Comparison of ENCODE assay signal across 8 mouse cellular contexts in genomic region chr15:82211911-82212751, GRCm38 (mm10). TPM values are rescaled to one million over a fixed set of nuclear protein-coding genes. Genes with fewer than 3 reads are reported as not detected.
DNase-seq lines count a peak whose midpoint lies in the region; ATAC-seq and TF ChIP-seq lines count a peak whose summit lies in the region.

No protein-coding gene starts in this region.

- no peaks in the 10 kb centered on the region for H3K9me3 ChIP-seq in lung, embryonic 15.5 days
- H3K9me3 ChIP-seq in forebrain, embryonic 15.5 days: no peaks in the 10 kb centered on the region
- no peaks in the 10 kb centered on the region for H3K9me3 ChIP-seq in limb, embryonic 14.5 days (ENCODE audit: control insufficient read depth, low read length)

- no peak for TF ChIP-seq CTCF in lung, adult 2 months (IDR thresholded peaks at IDR 0.05; ENCODE audit: insufficient read depth, low read length)

- H3K4me3 ChIP-seq in lung, embryonic 15.5 days: peak overlapping the region; percentile 44
- no peak overlapping the region for H3K4me3 ChIP-seq in lung, adult 2 months (replicated peaks; ENCODE audit: extremely low read depth, low read depth, low read length)
- peak overlapping the region; percentile 45 for H3K4me3 ChIP-seq in forebrain, embryonic 15.5 days
- H3K4me3 ChIP-seq in limb, embryonic 14.5 days (replicated peaks; ENCODE audit: low read length): peak overlapping the region; percentile 46

- H3K36me3 ChIP-seq in lung, embryonic 15.5 days: no peaks in the 10 kb centered on the region
- no peaks in the 10 kb centered on the region for H3K36me3 ChIP-seq in forebrain, embryonic 15.5 days
- H3K36me3 ChIP-seq in limb, embryonic 14.5 days (ENCODE audit: control insufficient read depth, insufficient read depth, low read length): no peaks in the 10 kb centered on the region

- peak; percentile 52; the same call in 1 of the 2 replicates for ATAC-seq in lung, embryonic 15.5 days (ENCODE audit: borderline replicate concordance, extremely low read depth, low FRiP score, low TSS enrichment)
- peak; percentile 27 for ATAC-seq in forebrain, embryonic 15.5 days (replicated peaks)
- ATAC-seq in limb, embryonic 14.5 days (ENCODE audit: low FRiP score, low read depth): peak; percentile 38; the same call in 1 of the 2 replicates

- peaks cover 97% of the 10 kb centered on the region for H3K27me3 ChIP-seq in lung, embryonic 15.5 days
- H3K27me3 ChIP-seq in forebrain, embryonic 15.5 days: peaks cover 72% of the 10 kb centered on the region
- peaks cover 89% of the 10 kb centered on the region for H3K27me3 ChIP-seq in limb, embryonic 14.5 days (ENCODE audit: control insufficient read depth, insufficient read depth, low read length)

- TF ChIP-seq POLR2A in lung, adult 2 months (IDR thresholded peaks at IDR 0.05; ENCODE audit: borderline replicate concordance, extremely low read depth, low read depth, low read length): no peak
- no peak for TF ChIP-seq POLR2A in limb, embryonic 14.5 days (IDR thresholded peaks at IDR 0.05; ENCODE audit: borderline replicate concordance, extremely low read depth, insufficient read depth, insufficient read length)

- H3K4me1 ChIP-seq in lung, embryonic 15.5 days: peaks cover 23% of the 10 kb centered on the region
- H3K4me1 ChIP-seq in lung, adult 2 months (ENCODE audit: control insufficient read depth, insufficient read depth, low read length): no peaks in the 10 kb centered on the region
- peaks cover 42% of the 10 kb centered on the region for H3K4me1 ChIP-seq in forebrain, embryonic 15.5 days
- peaks cover 18% of the 10 kb centered on the region; the same call in 1 of the 2 replicates for H3K4me1 ChIP-seq in limb, embryonic 14.5 days (ENCODE audit: control insufficient read depth, insufficient read depth, low read length)

- DNase-seq in lung, adult 2 months: no peak
- DNase-seq in cerebellum, adult 11-12 months: peak; percentile 74
- no peak for DNase-seq in limb, embryonic 14.5 days (ENCODE audit: low spot score)
- peak; percentile 67 for DNase-seq in retina, postnatal 1 day
- DNase-seq in c-Kit-positive CD71-positive TER-119-positive erythroid progenitor cells, embryonic 14.5 days (ENCODE audit: low spot score): no peak
- no peak for DNase-seq in natural killer cell, adult 2 months (ENCODE audit: low spot score in 2 of 2)

- under 1% methylated on average over 107 of the region's 112 CpGs for WGBS in lung, embryonic 15.5 days
- WGBS in lung, adult 2 months: under 1% methylated on average over 112 of the region's 112 CpGs
- 1% methylated on average over 111 of the region's 112 CpGs for WGBS in forebrain, embryonic 15.5 days
- WGBS in limb, embryonic 14.5 days: 0% methylated on average over 63 of the region's 112 CpGs

- no peak overlapping the region for H3K27ac ChIP-seq in lung, embryonic 15.5 days
- no peak overlapping the region for H3K27ac ChIP-seq in forebrain, embryonic 15.5 days (replicated peaks)
- H3K27ac ChIP-seq in limb, embryonic 14.5 days (replicated peaks; ENCODE audit: low read depth, low read length): no peak overlapping the region

- H3K4me2 ChIP-seq in lung, embryonic 15.5 days: peak overlapping the region; percentile 85
- peak overlapping the region; percentile 62 for H3K4me2 ChIP-seq in forebrain, embryonic 15.5 days (replicated peaks)
- H3K4me2 ChIP-seq in limb, embryonic 14.5 days (replicated peaks; ENCODE audit: low read depth, low read length, severe bottlenecking): peak overlapping the region; percentile 88

- H3K9ac ChIP-seq in lung, embryonic 15.5 days: peak overlapping the region; percentile 29; the same call in 1 of the 2 replicates
- peak overlapping the region; percentile 2; the same call in 1 of the 2 replicates for H3K9ac ChIP-seq in forebrain, embryonic 15.5 days (replicated peaks)
- peak overlapping the region; percentile 50 for H3K9ac ChIP-seq in limb, embryonic 14.5 days (ENCODE audit: low read depth, low read length, severe bottlenecking)

RNA-seq across cellular contexts. Expression of gene Shisa8, which starts 0.5 kb away (rescaled TPM):
- 1.1 and 1.3 TPM in 2 replicates for polyA plus RNA-seq in lung, embryonic 15.5 days (2015; fragmentation: Nextera tagmentation; extraction: Ambion mirVana)
- 0.40 and 1.00 TPM in 2 replicates for polyA plus RNA-seq in lung, adult 2 months (2012; rRNA removed)
- polyA plus RNA-seq in forebrain, embryonic 15.5 days (2015; fragmentation: Nextera tagmentation; extraction: Ambion mirVana): 0.27 and 0.69 TPM in 2 replicates
- 1.1 and 1.5 TPM in 2 replicates for polyA plus RNA-seq in limb, embryonic 14.5 days (2012; rRNA removed)
- polyA plus RNA-seq in limb, embryonic 14.5 days (2014; fragmentation: Nextera tagmentation; extraction: Ambion mirVana): 0.41 and 0.54 TPM in 2 replicates

RNA-seq across cellular contexts. Expression of gene Tnfrsf13c, which starts 12.0 kb away (rescaled TPM):
- 0.12 TPM in 1 of 2 replicates, not detected in the other for polyA plus RNA-seq in lung, embryonic 15.5 days (2015; fragmentation: Nextera tagmentation; extraction: Ambion mirVana)
- 4.4 and 4.9 TPM in 2 replicates for polyA plus RNA-seq in lung, adult 2 months (2012; rRNA removed)
- 0.11 and 0.37 TPM in 2 replicates for polyA plus RNA-seq in forebrain, embryonic 15.5 days (2015; fragmentation: Nextera tagmentation; extraction: Ambion mirVana)
- polyA plus RNA-seq in limb, embryonic 14.5 days (2012; rRNA removed): 0.29 and 0.46 TPM in 2 replicates
- polyA plus RNA-seq in limb, embryonic 14.5 days (2014; fragmentation: Nextera tagmentation; extraction: Ambion mirVana): 0.22 and 0.29 TPM in 2 replicates

RNA-seq across cellular contexts. Expression of gene Cenpm, which starts 32.4 kb away (rescaled TPM):
- 71.6 and 74.5 TPM in 2 replicates for polyA plus RNA-seq in lung, embryonic 15.5 days (2015; fragmentation: Nextera tagmentation; extraction: Ambion mirVana)
- polyA plus RNA-seq in lung, adult 2 months (2012; rRNA removed): 1.8 and 3.4 TPM in 2 replicates
- polyA plus RNA-seq in forebrain, embryonic 15.5 days (2015; fragmentation: Nextera tagmentation; extraction: Ambion mirVana): 38.9 and 45.6 TPM in 2 replicates
- 39.4 and 43.3 TPM in 2 replicates for polyA plus RNA-seq in limb, embryonic 14.5 days (2012; rRNA removed)
- 57.7 and 59.3 TPM in 2 replicates for polyA plus RNA-seq in limb, embryonic 14.5 days (2014; fragmentation: Nextera tagmentation; extraction: Ambion mirVana)

RNA-seq across cellular contexts. Expression of gene 1500009C09Rik, which starts 40.1 kb away (rescaled TPM):
- not detected in 2 replicates for polyA plus RNA-seq in lung, embryonic 15.5 days (2015; fragmentation: Nextera tagmentation; extraction: Ambion mirVana)
- polyA plus RNA-seq in lung, adult 2 months (2012; rRNA removed): not detected in 2 replicates
- 13.5 and 14.7 TPM in 2 replicates for polyA plus RNA-seq in forebrain, embryonic 15.5 days (2015; fragmentation: Nextera tagmentation; extraction: Ambion mirVana)
- 0.35 and 0.40 TPM in 2 replicates for polyA plus RNA-seq in limb, embryonic 14.5 days (2012; rRNA removed)
- polyA plus RNA-seq in limb, embryonic 14.5 days (2014; fragmentation: Nextera tagmentation; extraction: Ambion mirVana): not detected in 2 replicates

Comparison
In these comparisons a context has a peak if more than half of its experiments do, and no peak if none do; other contexts are left out.
1. DNase-seq: peak in cerebellum, adult 11-12 months (single experiment) and retina, postnatal 1 day (single experiment); none in lung, adult 2 months (single experiment), limb, embryonic 14.5 days (single experiment), c-Kit-positive CD71-positive TER-119-positive erythroid progenitor cells, embryonic 14.5 days (single experiment) and natural killer cell, adult 2 months (0 of 2).
2. Peak in every context shown above with its lines, with median percentiles within 50 percentile points of each other: ATAC-seq, H3K4me2 ChIP-seq and H3K9ac ChIP-seq.